Mouse (Mus musculus): Measurements from ENCODE around the gene Cops7b. TPM values are rescaled to one million over a fixed set of nuclear protein-coding genes. Genes with fewer than 3 reads are reported as not detected.

Gene Cops7b
- polyA plus RNA-seq (2012; rRNA removed; ENCODE audit: low replicate concordance) = 22.2 and 35.9 TPM in 2 replicates

GRCm38 (mm10) chr1:86582451-86583096 is at the start of gene Cops7b, which contains the start of gene Pde6d:
Cops7b (plus strand) TSS chr1:86582904.
Pde6d (minus strand) TSS chr1:86582629.

Other genes starting within 250 kb of the Cops7b start
- 2.1 and 13.0 TPM in 2 replicates for gene Ncl, start 223.5 kb upstream of the Cops7b start, polyA plus RNA-seq (2012; rRNA removed; ENCODE audit: low replicate concordance)
- gene Nmur1, start 156.7 kb upstream of the Cops7b start, polyA plus RNA-seq (2012; rRNA removed; ENCODE audit: low replicate concordance) = 0.13 and 0.71 TPM in 2 replicates
- gene Tex44, start 156.6 kb upstream of the Cops7b start, polyA plus RNA-seq (2012; rRNA removed; ENCODE audit: low replicate concordance) = not detected in 2 replicates
- 239 and 1,101 TPM in 2 replicates for gene Ptma, start 56.2 kb upstream of the Cops7b start, polyA plus RNA-seq (2012; rRNA removed; ENCODE audit: low replicate concordance)
- gene Pde6d, start 275 bp upstream of the Cops7b start, polyA plus RNA-seq (2012; rRNA removed; ENCODE audit: low replicate concordance) = 16.9 and 24.2 TPM in 2 replicates
- 2.1 TPM in 1 of 2 replicates, not detected in the other for gene Nppc, start 87.7 kb downstream of the Cops7b start, polyA plus RNA-seq (2012; rRNA removed; ENCODE audit: low replicate concordance)
- gene Dis3l2, start 120.9 kb downstream of the Cops7b start, polyA plus RNA-seq (2012; rRNA removed; ENCODE audit: low replicate concordance) = 9.8 and 16.8 TPM in 2 replicates